Mouse (Mus musculus) c-Kit-positive CD71-negative TER-119-negative erythroid progenitor cells, embryonic 14.5 days (primary cell): ENCODE data around the gene Cd7.
"Not testable (repeated sequence)": the region's sequence is repeated elsewhere in the genome, so short reads cannot be mapped to it uniquely, and the experiment has no call there.

ENCODE experiments used
- DNase-seq: peaks from one replicate; pipeline ENCODE4 v3.0.0-alpha.2; 2013; ENCODE audit warnings: low read depth

The Cd7 gene

DNA sequence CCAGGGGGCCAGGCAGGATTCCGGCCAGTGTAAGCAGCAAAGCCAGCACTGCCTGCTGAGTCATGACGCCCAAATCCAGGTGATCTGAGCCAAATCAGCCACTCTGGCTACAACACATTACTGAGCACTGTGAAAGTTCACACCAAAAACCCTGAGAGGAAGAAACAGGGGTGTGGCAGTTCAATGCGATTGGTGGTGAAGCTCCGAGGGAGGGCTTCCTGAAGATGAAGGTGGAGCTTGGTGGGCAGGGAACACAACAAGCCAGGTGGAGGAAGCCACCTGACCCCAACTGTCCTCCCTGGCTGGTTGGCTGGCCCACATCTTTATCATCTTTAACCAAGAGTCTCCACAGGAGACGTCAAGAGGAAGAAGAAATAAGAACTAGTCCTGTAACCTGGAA lies at the start of gene Cd7:
Cd7 (minus strand) TSS at position 117 of the 400 bp plus-strand sequence.
- no peak for DNase-seq

DNA sequence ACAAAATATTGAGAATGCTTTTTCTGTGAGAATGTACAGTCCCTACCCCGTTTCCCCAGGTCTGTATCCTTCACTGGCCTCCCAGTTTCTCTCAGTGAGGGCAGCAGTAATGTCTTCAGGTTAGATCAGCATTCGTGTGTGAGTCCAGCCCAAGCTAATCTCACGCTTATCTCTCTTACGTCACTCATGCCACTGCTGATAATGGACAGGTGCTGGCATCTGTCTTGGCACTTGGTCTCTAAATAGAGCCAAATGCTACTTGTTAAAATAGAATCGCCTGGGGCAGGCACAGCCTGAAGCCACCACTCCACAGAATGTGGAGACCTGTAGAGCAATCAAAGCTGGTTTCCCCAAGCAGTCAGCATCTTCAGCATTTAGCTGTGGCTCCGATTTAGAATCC lies 49.8 kb upstream of the Cd7 start:
- no peak for DNase-seq

DNA sequence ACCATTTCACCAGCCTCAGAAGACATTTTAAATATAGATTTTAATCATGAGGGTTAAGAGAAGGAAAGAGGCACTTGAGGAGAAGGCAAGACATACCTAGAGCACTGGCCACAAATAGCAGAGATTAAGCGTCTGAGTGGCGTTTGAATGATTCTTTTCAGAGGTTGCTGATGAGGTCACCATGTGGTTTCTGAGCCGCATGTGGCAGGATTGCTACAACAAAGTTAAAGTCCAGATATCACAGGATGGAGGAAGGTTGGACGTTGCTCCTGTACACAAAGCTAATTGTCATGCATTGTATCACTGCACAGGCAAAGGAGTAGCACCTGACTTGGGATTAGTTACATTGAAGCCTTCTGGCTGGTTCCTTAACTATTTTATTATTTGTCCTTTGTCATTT lies 47.1 kb upstream of the Cd7 start:
- no peak for DNase-seq

DNA sequence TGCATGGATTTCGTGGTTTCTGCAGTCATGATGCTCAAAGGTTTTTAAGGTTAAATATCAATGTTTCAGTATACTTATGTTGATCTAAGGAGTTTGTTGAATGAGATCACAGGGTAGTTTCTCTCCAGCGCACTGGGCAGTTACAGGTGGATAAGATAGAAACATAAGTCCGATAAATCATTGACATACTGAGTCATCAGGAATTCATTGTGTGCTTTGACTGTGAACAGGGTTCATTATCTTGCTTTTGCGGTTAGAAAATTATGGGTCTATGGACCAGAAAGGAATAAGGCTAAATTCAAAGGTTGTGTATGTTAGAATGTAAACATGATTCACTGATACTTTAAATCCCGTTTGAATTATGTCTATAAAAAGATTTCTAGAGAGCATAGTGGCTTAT lies 46.0 kb upstream of the Cd7 start:
- DNase-seq: no peak

DNA sequence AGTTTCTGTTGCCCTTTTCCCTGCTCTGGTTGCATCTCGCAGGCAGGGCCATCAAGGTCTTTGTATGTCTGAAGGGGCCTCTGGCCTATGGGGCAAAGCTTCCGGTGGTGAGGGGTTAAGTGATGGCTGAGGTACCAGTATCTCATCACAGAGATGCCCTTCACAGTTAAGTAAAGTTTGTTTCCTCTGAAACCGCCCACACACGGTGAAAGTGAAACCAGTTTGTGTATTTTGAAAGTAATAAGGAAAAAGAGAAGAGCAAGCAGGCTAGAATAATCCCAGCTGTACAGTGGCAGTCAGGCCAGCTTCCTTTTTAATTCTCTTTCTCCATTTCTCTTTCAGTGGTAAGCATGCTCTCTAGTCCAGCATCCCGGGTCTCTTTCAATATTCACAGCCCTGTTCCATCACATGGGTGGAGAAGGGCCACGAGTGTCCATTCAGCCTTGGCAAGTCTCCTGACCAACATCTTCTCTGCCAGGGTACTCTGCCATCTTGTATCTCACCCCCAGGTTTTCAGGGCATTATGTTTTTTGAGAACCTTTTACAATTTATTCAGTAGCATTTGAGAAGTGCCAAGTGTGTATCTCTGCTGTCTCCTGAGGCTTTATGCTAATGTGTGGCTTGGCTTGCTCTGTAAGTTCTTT lies 43.8 kb upstream of the Cd7 start:
- DNase-seq: peak; percentile 19

DNA sequence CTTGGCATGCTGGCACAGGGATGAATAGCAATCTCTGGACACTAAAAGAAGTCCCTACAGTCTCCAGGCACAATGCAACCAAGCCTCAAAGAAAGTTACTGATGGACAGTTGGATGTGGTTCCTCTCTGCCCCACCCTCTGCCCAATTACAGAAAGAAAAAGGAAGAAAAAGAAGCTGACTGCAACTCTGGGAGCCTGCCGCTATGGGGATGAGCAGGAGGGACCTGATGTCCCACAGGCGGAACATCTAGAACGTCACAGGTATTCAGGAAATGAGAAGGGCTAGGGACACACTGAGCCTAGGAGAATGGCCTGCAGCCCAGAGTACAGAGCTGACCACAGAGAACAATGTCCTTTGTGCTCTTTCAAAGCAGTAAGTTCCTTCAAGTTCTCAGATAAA lies 43.0 kb upstream of the Cd7 start:
- no peak for DNase-seq

DNA sequence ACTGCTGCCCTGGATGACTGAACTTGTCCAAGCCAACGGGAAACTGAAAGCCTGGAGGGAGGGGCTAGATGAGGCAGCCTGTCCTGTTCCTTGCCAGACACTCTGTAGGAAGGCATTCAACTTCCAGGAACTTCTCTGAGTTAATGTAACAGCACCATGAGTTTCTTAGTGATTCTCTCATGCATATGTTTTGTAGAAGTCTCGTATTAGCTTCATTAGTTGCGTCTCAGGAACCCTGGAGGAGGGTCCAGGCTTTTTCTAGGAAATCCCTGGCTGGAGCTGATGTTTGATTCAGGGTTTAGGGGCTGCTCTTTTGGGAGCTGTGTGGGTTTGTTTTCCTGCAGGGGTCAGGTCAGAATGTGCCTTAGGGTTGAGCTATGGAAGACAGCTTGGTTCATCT lies 41.9 kb upstream of the Cd7 start, which contains the start of gene Sectm1a:
Sectm1a (minus strand) TSS at position 101 of the 400 bp plus-strand sequence.
- DNase-seq: no peak

DNA sequence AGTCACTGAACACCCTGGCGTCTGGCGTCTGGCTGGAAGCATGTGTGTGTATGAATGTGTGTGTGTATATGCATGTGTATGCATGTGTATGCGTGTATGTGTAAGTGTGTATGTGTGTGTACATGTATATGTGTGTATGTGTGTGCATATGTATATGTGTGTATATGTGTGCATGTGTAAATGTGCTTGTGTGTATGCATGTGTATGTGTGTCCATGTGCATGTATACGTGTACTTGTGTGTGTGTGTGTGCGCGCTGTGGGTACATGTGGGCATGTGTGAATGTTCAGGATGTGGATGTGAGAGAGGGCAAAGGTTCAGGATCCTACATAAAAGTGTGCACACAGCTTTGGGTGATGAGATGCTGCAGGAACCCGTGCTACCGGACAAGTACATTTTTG lies 41.1 kb upstream of the Cd7 start:
- DNase-seq: no peak

DNA sequence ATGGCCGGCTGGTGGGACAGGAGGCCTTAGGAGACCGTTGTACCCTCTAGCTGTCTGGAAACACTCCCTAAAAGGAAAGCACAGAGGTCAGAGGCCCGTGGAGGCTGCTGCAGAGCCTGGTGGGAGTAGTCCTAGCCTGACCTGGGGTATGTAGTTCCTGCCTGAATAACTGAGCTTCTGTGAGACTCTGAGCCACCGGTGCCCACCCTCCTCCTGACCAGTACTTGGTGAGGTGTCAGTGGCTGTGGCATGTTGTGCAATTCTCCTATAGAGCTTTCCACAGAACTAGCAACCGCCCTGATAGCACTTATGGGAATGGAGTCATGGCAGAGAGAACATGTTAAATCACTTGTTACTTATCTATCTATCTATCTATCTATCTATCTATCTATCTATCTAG lies 36.4 kb upstream of the Cd7 start:
- DNase-seq: no peak

DNA sequence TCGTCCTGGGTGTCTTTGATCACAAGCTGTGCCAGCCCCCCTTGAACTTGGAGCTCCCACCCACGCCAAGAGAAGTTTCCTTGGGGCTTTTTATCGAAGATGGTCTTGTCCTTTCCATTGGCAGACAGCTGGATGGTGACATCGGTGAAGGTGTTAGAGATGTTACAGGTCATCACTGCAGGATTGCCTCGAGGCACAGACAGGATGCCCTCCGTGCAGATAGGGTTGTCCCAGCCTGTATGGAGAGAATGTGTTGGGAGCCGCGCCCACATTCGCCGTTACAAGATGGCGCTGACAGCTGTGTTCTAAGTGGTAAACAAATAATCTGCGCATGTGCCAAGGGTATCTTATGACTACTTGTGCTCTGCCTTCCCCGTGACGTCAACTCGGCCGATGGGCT lies 30.4 kb upstream of the Cd7 start:
- DNase-seq: not testable (repeated sequence)

DNA sequence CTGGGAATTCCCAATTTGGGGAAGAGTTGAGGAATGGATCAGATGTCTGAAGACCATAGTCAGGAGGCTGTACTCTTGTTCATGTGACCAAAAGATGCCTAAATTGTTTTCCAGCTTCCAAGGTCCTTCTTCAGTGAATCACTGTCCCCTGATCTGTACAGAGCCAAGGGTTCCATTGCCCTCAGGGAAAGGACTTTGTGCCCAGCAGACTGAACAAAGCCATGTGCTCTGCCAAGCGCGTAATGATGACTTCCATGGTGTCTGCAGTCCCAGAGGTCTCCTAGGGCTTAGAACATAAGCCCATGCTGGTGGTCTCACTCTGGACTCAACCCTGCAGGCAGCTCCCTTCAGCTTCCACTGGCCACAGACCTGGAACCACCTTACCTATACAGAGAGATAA lies 28.7 kb upstream of the Cd7 start:
- no peak for DNase-seq

DNA sequence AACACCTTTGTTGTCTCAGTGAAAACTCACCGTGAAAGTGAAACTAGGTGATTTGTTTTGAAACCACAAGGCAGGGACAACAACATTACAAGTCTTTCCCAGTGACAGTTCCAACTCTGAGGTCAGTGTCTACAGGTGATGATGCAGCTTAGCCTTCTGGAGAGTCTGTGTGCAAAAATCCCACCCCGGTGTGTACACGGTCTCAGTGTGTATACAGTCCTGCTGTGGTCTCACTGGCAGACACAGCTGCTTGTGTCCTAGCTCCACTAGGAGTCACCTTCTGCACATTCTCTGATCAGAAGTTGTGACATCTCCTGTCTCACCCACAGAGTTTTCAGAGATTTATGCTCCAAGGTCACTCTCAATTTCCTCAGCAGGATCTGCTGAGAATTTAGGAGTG lies 25.0 kb upstream of the Cd7 start:
- DNase-seq: no peak

DNA sequence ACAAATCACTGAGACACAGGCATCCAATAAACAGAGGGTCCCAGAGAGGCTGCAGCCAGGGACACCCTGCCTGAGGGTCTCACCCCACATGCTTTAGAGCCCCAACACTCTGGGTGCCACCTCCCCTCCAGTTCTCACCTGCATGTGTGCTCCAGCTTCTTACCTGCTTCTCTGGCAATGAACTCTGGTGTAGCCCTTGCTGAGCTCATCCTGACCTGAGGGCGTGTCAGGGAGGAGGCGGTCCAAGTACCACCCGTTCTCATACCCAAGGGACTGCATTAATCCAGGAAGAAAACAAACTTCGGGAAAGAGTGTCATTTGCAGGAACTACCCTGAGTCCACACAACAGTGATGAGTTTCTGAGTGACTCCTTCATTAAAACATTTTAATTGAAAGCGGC lies 24.2 kb upstream of the Cd7 start, which contains the start of gene Sectm1b:
Sectm1b (minus strand) TSS at position 191 of the 400 bp plus-strand sequence.
- no peak for DNase-seq

DNA sequence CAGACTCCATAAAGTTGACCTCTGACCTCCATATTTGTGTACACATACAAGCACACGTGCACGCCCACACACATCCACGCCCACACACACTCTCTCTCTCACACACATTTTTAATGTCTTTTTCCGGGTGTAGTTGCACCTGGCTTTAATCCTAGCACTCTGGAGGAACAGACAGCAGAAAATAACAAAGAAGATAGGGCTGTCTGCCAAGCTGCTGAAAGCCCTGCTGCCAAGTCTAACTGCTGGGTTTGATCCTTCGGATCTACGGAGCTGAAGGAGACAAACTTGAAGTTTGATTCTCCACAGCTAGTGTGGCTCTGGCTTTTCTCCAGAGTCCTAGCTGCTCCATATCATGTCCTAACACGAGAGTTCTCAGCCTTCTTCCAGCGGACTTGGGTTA lies 22.4 kb upstream of the Cd7 start:
- no peak for DNase-seq

DNA sequence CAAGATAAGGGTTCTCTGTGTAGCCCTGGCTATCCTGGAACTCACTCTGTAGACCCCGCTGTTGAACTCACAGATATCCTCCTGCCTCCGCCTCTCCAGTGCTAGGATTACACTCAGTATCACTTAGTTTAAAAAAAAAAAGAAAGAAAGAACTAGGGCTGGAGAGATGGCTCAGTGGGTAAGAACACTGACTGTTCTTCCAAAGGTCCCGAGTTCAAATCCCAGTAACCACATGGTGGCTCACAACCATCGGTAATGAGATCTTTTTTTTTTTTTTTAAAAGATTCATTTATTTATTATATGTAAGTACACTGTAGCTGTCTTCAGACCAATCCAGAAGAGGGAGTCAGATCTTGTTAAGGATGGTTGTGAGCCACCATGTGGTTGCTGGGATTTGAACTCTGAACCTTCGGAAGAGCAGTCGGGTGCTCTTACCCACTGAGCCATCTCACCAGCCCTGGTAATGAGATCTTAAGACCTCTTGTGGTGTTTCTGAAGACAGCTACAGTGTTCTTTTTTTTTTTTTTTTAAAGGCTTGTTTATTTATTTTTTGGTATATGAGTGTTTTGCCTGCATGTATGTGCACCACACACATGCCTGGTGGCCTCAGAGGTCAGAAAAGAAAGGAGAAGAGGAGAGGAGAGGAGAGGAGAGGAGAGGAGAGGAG lies 21.3 kb upstream of the Cd7 start:
- DNase-seq: not testable (repeated sequence)

DNA sequence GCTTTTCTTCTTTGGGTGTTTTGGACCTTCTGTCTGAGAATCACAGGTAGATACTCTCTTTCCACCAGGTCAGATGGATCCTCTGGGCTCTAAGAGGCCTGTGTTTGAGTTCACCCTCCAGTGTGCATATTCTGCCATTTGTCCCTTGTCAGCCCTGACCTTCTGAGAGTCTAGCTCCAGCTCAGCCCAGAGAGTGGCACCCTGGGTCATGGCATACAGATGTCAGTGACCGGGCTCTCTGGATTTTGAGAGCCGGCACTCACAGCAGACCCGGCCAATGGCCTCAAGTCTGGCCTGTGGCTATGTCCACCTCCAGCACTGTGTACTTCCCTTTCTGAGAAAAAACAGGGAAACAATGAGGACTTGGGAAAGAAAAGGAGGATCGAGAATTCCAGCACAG lies 20.3 kb upstream of the Cd7 start:
- no peak for DNase-seq

DNA sequence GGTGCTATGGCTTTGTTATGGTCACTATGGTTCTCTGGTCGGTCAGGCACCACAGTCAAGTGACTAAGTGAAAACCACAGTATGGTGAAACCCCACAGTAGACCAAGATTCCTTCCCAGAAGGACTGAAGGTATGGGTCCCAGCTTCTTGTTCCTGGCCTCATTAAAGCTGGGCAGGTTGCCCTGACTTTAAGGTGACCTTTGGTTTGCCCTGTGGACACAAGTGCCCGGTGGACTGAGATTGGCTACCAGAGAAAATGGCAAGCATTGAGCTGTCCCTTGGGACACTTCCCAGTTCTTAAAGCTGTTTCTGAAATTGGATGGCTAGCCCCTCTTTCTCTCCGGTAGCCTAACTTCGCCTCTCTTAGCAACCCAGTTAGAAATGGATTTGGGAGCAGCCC lies 19.7 kb upstream of the Cd7 start:
- DNase-seq: no peak

DNA sequence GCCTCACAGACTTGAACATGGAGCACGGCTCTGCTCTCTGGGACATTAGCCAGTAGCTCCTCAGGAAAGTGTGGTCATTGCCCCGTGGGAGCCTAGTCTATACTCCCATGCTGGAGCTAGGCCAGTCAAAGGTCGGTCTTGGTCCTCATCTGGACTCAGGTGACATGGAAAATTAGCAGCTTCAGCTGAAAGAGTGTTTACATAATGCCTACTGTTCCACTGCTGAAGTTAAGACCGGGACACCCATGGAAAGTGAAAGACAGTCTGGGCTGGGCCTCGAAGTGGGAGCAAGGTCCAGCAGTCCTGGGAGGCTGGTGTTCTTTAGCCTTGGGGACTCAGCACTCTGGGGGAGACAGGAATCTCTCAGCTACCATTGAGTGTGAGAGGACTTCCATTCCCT lies 18.9 kb upstream of the Cd7 start:
- no peak for DNase-seq

DNA sequence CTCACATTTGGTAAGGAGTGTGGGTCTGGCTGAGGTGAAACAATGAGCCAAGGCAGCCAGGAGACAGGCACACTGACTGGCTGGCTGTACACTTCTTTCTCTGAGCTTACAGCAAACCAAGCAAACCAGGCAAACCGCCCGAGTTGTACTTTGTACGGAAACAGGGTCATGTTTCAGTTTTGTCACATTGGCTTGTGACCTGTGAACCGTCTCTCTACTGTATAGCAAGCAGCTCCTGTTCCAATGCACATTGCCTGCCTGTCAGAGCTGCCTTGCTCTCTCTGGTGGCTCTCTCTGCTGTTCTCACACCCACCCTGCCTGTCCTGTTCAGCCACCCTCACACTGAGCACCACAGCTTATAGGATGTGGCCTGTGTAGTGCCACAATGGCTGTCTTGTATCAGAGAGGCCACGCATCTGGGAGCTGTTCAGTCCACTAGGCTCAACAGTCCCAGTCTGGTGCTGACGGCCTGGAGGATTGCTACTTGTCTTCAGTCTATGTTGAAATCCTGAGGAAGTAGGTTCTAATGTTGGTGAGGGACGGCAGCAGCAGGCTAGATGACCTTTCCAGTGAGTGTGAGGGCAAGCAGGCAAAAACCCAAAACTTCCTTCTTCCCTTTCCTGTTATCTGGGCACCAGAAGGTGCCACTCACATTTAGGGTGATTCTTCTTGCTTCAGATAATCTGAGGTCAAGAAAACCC lies 17.5 kb upstream of the Cd7 start:
- DNase-seq: no peak

DNA sequence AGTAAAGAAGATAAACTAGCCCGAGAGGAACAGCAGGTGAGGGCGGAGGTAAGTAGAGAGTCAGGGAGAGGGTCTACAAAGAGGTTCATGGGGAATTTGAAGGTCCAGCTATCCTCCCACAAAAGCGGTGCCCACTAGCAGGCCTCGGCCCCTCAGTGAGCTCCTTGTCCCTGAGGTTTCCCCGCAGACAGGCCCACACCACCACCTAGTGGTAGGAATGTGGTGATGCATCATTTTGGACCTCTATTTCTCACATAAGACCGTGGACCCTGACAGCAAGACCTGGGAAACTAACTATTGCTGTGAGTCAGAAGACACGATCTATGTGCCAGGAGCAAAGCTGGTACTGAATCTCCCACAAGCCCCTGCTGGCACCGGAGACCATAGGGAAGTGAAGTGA lies 14.3 kb upstream of the Cd7 start:
- DNase-seq: peak; percentile 78

DNA sequence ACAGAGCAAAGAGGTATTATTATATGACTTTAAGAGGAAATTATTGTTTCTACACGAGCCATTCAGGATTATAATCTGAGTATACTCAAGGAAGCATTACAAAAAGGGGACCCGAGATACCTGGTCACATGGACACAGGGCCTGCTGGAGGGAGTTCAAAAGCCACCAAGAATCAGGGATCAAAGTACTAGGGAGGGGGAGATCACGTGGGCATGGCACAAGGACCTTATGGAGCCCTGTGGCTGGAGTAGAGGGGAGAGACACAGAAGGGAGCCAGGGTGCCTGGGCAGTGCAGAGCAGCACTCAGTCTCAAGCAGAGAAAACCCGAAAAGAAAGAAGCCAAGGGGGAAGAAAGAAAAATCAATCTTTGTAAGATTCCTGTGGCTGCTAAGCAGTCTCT lies 13.2 kb upstream of the Cd7 start:
- no peak for DNase-seq

DNA sequence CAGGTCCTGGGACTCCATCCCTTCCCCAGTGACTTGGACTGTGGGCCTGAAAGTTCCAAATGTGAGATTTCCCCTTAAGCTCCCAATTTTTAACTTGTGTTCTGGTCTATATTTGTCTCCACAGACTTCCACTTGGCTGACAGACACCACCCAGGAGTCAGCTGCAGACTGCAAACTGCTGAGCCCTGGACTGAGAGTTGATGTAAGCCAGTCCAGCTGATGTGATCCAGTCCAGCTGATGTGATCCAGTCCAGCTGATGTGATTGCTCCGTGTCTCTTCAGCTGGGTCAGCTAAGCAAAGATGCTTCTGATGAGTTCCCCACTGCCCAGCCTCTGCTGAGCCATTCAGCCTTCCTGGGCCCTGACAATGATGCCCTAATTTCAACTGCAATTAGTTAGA lies 12.6 kb upstream of the Cd7 start:
- DNase-seq: no peak

DNA sequence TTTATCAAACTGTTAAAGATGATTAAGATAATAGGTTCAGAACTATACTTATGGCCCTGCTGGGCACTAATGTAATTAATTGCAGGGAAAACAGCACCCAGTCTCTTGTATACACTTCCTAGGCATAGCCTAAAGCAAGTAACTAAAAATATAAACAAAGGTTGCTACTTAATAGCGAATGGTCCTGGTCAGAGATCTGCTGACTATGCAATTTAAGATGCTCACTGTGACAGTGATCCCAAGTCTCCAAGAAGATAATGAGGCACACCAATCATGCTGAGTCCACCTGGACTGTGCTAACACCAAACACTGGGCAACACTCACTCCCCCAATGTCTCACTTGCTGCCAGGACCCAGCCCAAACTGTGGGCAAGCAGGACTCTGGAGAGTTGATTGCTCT lies 10.6 kb upstream of the Cd7 start:
- no peak for DNase-seq
